Mouse (Mus musculus) kidney, adult 8-10 months (tissue): ENCODE measurements around the gene Tmco1.

ENCODE experiments used
- DNase-seq, 2 experiments: peaks; one replicate each; pipeline ENCODE4 v3.0.0; 2022

The Tmco1 gene

DNA sequence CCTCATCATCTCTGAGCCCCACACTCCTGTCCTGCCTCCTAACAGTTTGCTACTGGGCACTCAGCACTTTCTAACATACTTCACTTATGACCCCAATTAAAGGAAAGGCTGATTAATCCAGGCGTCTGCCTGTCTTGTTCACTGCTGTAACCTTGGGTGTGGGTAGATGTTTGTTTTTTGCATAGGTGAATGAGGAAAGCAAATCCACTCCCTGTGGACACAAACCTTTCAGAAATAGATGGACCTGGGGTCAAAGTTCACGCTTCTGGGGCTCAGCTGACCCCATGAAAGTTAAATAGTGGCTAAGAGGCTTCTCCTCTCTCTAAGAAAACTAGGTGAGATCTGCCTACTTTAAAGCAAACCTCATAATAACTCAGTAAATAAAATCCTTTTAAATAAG lies 66.8 kb downstream of the Tmco1 start:
- DNase-seq = peak; percentile 76 to 81

DNA sequence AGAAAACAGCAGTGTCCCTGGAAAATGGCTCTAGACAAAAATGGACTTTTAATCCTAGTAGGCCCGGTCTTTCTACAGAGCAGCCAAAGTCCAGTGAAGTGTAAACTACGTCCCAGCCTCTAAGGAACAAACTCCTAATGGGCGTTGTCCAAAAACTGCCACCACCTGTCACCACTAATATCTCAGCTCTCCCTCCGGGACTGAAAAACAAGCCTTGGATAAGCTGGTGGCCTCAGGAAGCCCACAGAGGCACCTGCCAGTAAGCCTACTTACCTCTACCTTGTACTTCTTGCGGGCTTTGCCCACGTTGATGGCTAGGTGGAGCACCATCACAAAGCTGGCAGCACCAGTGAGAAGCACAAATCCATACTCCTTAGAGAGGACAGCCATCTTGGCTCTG lies 69.8 kb downstream of the Tmco1 start:
- DNase-seq = no peak

DNA sequence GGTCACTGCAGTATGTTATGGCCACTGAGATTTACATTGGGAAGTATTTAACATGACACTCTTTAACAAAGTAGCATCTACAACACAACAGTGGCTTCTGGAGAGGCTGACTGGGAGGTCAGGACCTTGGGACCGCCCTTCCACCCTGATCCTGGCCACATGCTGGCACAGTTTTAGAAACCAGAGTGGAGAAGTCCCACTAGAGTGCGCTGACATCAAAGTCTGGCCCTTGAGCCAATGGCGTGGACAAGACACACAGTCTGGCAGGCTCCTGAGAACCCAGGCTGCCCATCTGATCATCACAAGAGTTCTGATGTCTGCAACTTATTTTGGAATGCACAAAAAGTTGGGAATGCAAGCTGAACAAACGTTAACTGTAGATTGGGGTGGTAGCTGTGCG lies 71.6 kb downstream of the Tmco1 start:
- DNase-seq = no peak

DNA sequence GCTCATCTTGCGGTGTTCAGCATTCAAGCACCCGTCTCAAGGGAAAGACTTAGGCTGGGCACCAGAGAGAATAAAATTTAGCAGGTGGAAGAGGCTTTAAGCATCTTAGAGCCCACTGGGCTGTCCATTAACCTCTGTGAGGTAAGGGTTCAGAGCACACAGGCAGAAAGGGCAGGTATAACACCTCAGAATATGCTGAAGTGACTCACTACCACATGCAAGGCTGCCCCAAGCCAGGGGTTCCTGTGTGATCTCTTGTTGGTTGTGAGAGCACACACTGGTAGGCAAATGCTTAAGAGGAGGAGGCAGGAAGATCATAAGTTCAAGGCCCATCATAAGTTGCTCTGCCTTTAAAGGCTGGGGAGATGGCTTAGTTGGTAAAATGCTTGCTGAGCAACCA lies 72.0 kb downstream of the Tmco1 start:
- DNase-seq = no peak

DNA sequence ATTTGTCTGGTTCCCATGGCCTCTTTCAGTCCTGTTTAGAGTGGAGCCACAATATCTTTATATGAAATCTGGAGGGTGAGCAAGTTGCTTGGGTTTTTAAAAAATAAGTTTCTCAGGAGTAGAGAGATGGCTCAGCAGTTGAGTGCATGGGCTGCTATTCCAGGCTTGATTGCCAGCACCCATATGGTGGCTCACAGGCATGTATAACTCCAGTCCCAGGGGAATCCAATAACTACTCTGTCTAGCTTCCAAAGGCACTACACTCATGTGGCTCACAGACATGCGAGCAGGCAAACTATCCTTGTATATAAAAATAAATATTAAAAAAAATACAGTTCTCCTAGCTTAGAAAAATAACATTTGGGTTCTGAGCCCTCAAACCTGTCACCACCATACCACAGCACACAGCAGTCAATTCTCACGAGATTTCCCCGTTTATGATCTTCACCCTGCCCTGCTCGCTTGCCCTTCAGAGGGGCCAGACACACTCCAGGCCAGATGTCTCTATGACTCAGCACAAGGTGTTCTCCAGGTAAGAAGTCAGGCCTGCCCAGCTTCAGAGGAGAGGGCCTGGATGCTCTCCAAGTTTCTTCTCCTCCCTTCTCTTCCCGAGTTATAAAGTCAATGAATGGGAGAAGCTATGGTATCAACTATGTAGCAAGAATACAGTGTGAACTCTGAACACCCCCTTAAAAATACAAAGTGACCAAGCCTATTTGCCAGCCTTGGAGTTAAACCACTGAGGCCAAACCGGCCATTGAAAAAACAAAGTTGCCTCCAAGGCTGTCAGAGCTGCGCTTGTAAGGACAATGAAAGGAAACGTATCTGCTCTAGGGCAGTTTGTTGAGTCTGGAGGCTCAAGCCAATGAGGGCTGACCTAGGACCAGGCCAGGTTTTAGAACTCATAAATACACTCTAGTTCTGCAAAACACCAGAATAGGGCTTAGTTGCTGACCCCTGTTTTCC lies 73.2 kb downstream of the Tmco1 start:
- DNase-seq = no peak

DNA sequence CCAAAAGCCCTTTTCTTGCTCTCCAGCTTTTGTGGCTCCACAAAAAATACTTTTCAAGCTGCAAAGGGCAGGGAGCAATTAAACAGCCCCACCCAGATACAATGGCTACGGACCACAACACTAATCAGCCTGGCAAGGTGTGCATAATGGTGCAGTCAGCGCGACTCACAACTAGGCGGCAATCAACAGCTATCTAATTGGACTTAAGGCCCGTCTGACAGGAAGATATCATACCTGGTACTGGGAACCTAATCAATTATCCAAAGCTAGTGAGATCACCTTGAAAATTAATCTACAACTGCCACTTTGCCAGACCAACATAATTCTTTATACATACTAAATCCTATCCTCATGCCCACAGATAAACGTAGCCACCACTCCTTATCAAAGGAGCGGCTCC lies 74.1 kb downstream of the Tmco1 start:
- no peak for DNase-seq

DNA sequence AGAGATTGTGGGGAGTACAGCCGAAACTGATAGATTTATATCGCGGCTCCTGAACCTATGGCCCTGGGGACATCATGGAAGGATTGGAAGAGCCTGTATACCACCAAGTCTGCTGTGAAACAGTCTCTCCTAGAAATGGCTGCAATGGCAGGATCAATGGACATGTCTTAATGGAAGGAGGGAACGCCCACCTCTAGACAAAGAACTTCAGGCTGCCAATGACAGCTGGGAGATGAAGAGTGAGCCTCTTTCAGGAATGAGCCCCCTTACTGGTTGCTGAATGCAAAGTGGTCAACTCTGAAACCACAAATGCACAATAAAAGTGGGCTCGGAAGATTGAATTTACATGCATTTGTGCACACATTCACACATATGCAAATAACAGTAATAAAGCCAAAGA lies 74.6 kb downstream of the Tmco1 start:
- DNase-seq = no peak

DNA sequence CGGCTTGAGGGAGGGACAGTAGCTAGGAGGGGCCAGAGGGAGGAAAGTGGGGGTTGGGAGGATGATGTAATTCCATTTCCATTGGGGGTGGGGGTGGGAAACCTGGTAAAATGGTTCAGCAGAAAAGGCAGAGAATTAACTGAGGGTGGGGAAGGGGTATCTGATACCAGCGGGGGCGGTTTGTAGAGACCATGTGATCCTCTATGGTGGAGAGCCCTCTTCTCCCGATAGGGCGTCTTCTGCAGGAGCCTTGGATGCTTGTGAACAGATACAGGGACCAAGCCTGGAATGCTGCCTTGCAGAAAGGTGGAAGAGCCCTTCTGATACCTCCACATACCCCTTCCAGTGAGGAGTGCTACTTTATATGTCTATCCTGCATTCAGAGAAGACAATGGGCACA lies 75.0 kb downstream of the Tmco1 start:
- no peak for DNase-seq
